Mouse (Mus musculus) embryo, embryonic 9.5 days (tissue): ENCODE measurements at regions not wholly inside any gene's neighbourhood (a gene's known extent, or its start where the extent isn't known, plus 50 kb on each side); places are given as distances from the start of the nearest gene placed in this dataset.
A peak's percentile ranks its signal among the peaks of the same experiment; 100 is the strongest.

Source experiments
- DNase-seq: peaks from one replicate; pipeline ENCODE4 v3.0.0-alpha.2; 2017; ENCODE audit errors: extremely low spot score

- DNase-seq, result no peak
Observed at GRCm38 (mm10) chr14:79854216-79854615, 83.1 kb upstream of the Pcdh8 start.

DNA sequence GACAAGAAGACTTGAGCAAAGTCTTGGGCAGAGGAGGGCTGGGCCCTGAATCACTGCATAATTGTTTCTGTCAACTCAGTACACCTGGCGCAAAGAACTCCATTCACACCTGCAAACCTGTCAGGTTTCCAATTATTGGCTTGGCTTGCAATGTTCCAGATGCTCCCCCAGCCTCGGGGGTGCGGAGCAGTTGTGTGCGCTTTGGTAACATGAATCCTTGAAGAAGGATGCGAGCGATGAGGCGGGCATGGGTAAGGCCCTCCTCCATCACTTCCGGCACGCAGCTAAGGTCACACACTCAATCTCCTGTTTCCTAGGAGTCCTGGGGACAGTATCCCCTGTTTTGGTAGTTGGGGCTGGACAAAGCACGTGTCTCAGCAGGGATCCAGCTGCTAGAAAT is 81.6 kb upstream of the Pcdh8 start:
- DNase-seq, result no peak

DNA sequence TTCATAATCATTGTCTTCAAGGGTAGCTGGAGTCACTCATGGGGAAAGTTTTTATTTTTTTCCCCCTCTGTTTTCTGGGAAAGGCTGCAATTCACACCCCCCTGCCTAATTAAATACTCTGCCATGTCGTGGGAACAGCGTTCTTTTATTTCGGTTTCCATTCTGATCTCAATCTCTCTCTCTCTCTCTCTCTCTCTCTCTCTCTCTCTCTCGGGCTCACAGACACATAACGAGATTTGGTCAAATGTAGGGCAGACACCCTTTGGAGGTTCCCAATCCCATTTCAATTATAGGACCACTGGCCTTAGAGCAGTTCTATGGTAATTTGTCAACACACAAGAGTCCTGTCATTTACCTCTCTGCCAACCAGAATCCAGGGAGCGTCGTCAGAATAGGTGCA is 80.7 kb upstream of the Pcdh8 start:
- DNase-seq, result no peak

- no peak for DNase-seq
Observed at GRCm38 (mm10) chr14:79851231-79851630, 80.1 kb upstream of the Pcdh8 start.

DNA sequence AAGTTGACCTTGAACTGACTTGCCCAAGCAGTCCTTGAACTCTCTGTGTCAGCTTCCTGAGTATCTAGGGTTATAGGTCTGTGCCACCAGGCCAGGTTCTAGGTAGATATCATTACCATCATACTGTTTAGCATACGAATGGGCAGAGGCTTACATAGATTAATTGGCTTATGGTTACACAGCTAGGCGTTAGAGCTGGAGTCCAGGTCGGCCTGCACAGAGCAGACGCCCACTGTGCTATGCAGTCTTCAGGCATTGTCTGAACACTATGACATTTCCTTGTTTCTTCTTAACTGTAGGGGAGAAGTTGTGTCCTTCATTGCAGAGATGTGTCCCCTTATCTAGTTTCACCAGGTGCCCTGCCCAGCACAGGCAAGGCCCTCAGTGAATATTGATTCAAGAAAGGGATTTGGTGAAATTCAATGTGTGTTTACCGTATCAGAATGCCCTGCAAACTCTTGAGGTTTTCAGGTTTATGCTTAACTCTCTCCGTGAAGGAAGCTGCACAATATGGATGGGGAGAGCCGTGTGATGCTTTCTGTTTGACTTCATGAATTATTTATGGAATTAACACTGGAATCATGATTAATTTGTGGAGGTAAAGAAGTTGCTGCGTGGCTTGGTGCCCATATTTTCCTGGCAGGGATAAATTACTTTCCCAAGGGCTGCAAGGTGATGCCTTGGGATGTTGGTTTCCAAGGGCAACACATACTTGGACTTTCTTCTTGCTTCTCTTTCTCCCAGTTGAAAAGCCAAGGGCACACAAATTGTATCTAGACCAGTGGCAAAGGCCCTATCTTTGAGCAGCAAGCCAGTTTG is 78.7 kb upstream of the Pcdh8 start:
- no peak for DNase-seq

DNA sequence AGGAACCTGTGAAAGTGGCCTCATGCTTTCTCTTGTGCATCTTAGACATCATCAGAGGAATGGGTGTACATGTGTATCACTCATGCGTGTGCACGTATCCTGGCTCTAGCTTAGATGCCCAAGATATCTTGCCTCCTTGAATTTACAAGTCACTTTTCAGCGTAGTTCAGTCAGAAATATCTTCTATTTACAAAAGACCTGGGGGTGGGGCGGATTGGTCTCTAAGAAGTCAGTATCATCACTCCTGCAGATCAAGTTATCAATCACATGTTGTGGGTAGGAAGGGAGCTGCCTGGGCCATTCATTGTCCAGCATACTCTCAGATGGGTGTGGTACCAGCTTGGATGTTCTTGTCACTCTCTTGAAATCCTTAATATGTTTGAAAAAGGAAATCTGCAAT is 77.0 kb upstream of the Pcdh8 start:
- no peak for DNase-seq

- DNase-seq, result no peak
Observed at GRCm38 (mm10) chr14:79844306-79844705, 73.2 kb upstream of the Pcdh8 start.

- peak; percentile 61 for DNase-seq
Observed at GRCm38 (mm10) chr14:79843135-79843550, 72.0 kb upstream of the Pcdh8 start.

DNA sequence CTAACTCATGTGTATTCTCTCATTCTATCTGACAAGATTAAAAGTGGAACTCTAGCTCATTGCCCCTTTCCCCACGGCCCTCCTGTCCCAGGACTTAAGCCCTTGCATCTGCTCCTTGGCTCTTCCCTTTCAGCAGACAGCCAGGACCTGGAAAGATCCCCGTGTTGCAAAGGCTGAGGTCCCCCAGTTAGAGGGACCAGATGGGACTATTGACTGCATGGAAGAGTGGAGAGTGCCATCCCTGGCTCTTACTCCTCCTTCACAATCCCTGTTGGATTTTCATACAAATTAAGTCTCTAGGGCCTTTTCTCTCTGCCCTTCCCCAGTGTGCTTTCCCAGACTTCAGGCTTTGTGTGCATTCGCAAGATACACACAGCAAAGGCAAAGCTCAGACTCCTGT is 71.6 kb upstream of the Pcdh8 start:
- no peak for DNase-seq

GRCm38 (mm10) chr14:79837101-79837500 is 66.0 kb upstream of the Pcdh8 start:
- no peak for DNase-seq

DNA sequence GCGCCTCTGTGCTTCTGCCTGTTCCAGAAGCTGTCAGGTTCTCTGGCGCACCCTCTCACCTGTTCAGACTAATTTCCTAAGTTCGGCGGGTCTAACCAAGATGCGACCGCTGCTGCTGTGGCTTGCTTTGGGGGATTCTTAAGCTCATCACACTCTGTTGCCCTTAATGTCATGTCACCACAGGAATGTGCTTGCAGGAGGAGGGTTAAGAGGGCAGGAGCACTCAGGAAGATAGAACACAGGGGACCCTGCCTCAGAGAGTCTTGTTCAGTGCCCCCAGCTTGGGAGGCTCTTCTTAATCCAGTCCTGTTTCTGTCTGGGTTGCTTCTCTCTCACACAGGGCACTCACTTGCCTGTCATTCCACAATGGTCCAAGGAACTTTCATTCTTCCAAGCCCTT is 65.1 kb upstream of the Pcdh8 start:
- DNase-seq, result no peak

- DNase-seq, result no peak
Observed at GRCm38 (mm10) chr14:79824670-79825446, 53.7 kb upstream of the Pcdh8 start.

GRCm38 (mm10) chr14:79822453-79823117 is 51.5 kb upstream of the Pcdh8 start:
- no peak for DNase-seq

DNA sequence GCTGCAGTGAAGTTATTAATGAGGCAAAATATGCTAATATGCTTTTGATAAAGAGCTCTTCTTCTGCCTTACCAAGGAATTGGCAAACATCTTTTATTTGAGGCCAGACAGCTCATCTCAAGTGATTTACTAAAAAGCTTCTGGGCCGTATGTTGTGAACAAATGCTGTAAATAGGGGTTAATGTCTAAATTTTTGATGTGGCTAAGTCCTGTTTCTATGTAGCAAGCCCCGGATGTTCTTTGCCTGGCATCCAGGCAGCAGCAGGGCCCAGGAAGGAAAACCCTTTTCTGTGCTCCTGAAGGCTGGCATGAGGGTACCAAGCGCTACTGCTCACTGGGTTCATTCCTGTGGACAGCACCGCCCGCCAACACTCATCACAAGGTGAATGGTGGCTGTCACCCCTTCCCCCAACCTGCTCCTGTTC is 50.9 kb upstream of the Pcdh8 start:
- DNase-seq, result no peak

- DNase-seq, result no peak
Observed at GRCm38 (mm10) chr14:79821352-79822010, 50.4 kb upstream of the Pcdh8 start.
